Mouse (Mus musculus): ENCODE measurements around the gene Exog.

DNA sequence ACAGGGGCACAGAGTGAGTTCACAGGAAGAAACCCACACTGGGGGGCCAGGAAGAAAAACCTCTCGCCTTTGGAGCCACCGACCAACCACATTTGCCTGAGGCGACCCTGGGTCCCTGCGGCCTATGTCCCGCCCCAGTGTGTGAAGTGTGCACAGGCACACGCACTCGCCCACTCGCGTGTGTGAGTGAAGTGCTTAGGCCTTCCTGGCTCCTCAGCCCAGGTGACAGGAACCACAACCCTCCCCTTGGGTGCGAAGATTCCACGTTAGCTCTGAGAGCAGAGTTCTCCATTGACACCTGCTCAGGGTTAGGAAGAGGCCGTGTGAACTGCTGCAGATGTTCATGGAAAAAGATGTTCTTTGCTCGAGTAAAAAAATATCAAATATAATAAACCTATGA lies 40.1 kb downstream of the Exog start:
- TF ChIP-seq POLR2A (IDR thresholded peaks at IDR 0.05; ENCODE audit: control insufficient read depth, low read depth, low read length) (no peak), CTCF (IDR thresholded peaks at IDR 0.05; ENCODE audit: control insufficient read depth, insufficient read depth, insufficient replicate concordance, low read depth, low read length) (no peak)
